Comparison of ENCODE assay signal across 11 mouse cellular contexts in the genomic region with DNA sequence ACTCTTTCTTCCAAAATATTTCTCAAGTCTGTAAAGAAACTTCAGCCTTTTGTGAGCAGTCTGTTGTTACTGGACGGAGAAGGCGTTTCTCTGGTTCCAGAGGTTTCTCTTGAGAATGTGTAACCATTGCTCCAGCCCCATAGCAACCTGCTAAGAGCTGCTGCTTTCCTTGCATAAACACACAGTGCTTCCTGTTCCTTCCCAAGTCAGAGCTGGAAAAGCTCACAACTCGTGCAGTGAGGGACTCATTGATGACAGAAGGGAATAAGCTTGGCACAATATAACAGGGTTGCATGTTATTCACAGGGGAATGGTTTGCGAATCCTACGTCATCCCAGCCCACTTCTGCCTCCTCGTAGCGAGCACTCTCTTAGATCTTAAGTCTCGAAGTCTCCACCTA.
"Had no signal": no experiment of that assay in that cellular context is flagged by ENCODE, and none has a peak within 500 bp of the region (broad histone marks: within the 10 kb centered on the region; RNA-seq: fewer than 3 reads in every experiment).

No protein-coding gene starts in this region.

- H3K27ac ChIP-seq: layer of hippocampus, adult 2 months; limb, embryonic 13.5 days; liver, embryonic 15.5 days; midbrain, embryonic 13.5 days; stomach, embryonic 15.5 days had no signal

- H3K36me3 ChIP-seq: limb, embryonic 13.5 days; liver, embryonic 15.5 days; midbrain, embryonic 13.5 days; stomach, embryonic 15.5 days had no signal

- ATAC-seq: midbrain, embryonic 13.5 days had no signal

- H3K9ac ChIP-seq: limb, embryonic 13.5 days; liver, embryonic 15.5 days; lung, embryonic 14.5 days; midbrain, embryonic 13.5 days; stomach, embryonic 15.5 days had no signal

- DNase-seq: kidney, postnatal 10 days; kidney, postnatal 4 days; lung, embryonic 14.5 days; right cerebral cortex, postnatal 14 days; thymus, postnatal 4 days had no signal

- H3K4me1 ChIP-seq: liver, embryonic 15.5 days; midbrain, embryonic 13.5 days; stomach, embryonic 15.5 days had no signal

- H3K9me3 ChIP-seq: limb, embryonic 13.5 days; liver, embryonic 15.5 days; midbrain, embryonic 13.5 days; stomach, embryonic 15.5 days had no signal

- H3K4me3 ChIP-seq: layer of hippocampus, adult 2 months; limb, embryonic 13.5 days; liver, embryonic 15.5 days; midbrain, embryonic 13.5 days; stomach, embryonic 15.5 days had no signal

- H3K27me3 ChIP-seq: limb, embryonic 13.5 days; liver, embryonic 15.5 days; midbrain, embryonic 13.5 days; stomach, embryonic 15.5 days had no signal

- H3K4me2 ChIP-seq: limb, embryonic 13.5 days; liver, embryonic 11.5 days; liver, embryonic 15.5 days; lung, embryonic 14.5 days; midbrain, embryonic 13.5 days; stomach, embryonic 15.5 days had no signal
